8 mouse cellular contexts compared by ENCODE assay signal in the genomic region with DNA sequence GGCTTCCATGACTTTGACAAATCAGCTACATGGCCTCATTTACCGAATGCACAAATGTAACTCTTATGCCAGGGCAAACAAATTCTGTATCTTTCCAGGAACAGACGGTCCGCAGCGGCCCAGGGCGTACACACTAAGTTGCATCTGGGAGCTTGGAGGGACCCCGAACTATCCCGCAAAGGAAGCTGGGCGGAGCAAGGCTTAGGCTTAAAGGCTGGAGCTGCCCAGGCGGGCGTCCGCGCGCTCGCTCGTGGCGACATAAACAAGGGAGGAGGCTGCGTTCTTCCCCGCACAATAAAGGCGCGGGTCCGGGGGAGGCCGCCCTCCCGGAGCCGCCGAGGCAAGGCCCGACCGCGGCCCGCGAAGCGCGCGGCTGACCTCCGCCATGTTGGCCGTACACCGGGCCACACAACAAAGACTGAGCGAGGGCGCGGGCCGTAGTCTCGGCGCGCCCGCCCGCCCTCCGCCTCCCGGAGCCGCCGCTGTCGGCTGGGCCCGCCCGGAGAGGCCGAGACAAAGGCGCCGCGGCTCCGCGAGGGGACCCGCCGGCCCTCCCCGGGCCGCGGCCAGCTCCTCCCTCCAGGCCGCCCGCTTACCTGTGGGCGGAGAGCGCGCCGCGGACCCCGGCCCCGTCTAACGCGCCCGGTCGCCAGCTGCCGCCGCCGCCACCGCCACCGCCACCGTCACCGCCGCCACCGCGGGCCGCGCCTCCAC. TPM values are rescaled to one million over a fixed set of nuclear protein-coding genes. Genes with fewer than 3 reads are reported as not detected.
DNase-seq lines count a peak whose midpoint lies in the region; ATAC-seq lines count a peak whose summit lies in the region.

Gene Gm10638, plus strand, starts transcription at position 479 of the 714 bp plus-strand sequence.
Gene Siah1a, minus strand, starts transcription at position 714 of the 714 bp plus-strand sequence.

- peak within 1 kb of the TSS; percentile 98 for H3K27ac ChIP-seq in hindbrain, embryonic 14.5 days

- DNase-seq in R1 (ENCODE audit: low read depth, low spot score): peak; percentile 84
- DNase-seq in cerebellum, postnatal 14 days: peak; percentile 70 to 76
- peak; percentile 61 to 64 for DNase-seq in frontal cortex, postnatal 36 days (ENCODE audit: low spot score in 2 of 2)
- peak; percentile 59 for DNase-seq in hindbrain, embryonic 14.5 days (ENCODE audit: low spot score)
- peak; percentile 59 to 62 for DNase-seq in left cerebral cortex, adult 18-20 months (ENCODE audit: low spot score in 2 of 2)
- peak; percentile 77 to 80 for DNase-seq in lung, postnatal 4 days
- peak; percentile 72 for DNase-seq in retina, embryonic 14.5 days (ENCODE audit: low spot score)
- peak; percentile 80 for DNase-seq in urinary bladder, adult 2 months (ENCODE audit: low spot score)

- H3K4me2 ChIP-seq in hindbrain, embryonic 14.5 days (replicated peaks): peak within 1 kb of the TSS; percentile 88

- H3K4me3 ChIP-seq in hindbrain, embryonic 14.5 days (replicated peaks; ENCODE audit: low read length): peak within 1 kb of the TSS; percentile 96

- no peaks in the 10 kb centered on the region for H3K9me3 ChIP-seq in hindbrain, embryonic 14.5 days (ENCODE audit: control insufficient read depth, low read length)

- no peaks in the 10 kb centered on the region for H3K27me3 ChIP-seq in hindbrain, embryonic 14.5 days (ENCODE audit: control insufficient read depth, insufficient read depth, low read length)

- ATAC-seq in hindbrain, embryonic 14.5 days (ENCODE audit: low FRiP score): peak; percentile 72

- H3K9ac ChIP-seq in hindbrain, embryonic 14.5 days: peak within 1 kb of the TSS; percentile 99

- no peaks in the 10 kb centered on the region for H3K36me3 ChIP-seq in hindbrain, embryonic 14.5 days (replicated peaks; ENCODE audit: control insufficient read depth, insufficient read depth)

- peaks cover 31% of the 10 kb centered on the region for H3K4me1 ChIP-seq in hindbrain, embryonic 14.5 days (replicated peaks; ENCODE audit: control insufficient read depth, insufficient read depth, low read length)

- under 1% methylated on average over 56 of the region's 88 CpGs for WGBS in hindbrain, embryonic 14.5 days

RNA-seq across cellular contexts. Expression of gene Gm10638, which starts in this region (rescaled TPM):
- 6.5 and 7.1 TPM in 2 replicates for polyA plus RNA-seq in hindbrain, embryonic 14.5 days (2014; fragmentation: Nextera tagmentation; extraction: Ambion mirVana)
- total RNA-seq in left cerebral cortex, adult 18-20 months (2021): 1 to 10 TPM; 1.8 to 2.3 TPM
- polyA plus RNA-seq in urinary bladder, adult 2 months (2012; rRNA removed): 3.0 and 3.8 TPM in 2 replicates

RNA-seq across cellular contexts. Expression of gene Siah1a, which starts in this region (rescaled TPM):
- 80.1 and 84.6 TPM in 2 replicates for polyA plus RNA-seq in hindbrain, embryonic 14.5 days (2014; fragmentation: Nextera tagmentation; extraction: Ambion mirVana)
- 10 to 100 TPM; 31.0 to 33.8 TPM for total RNA-seq in left cerebral cortex, adult 18-20 months (2021)
- polyA plus RNA-seq in urinary bladder, adult 2 months (2012; rRNA removed): 28.9 and 30.7 TPM in 2 replicates

Comparison
In these comparisons a context has a peak if more than half of its experiments do, and no peak if none do; other contexts are left out.
1. Peak in every context shown above with its lines: DNase-seq, ATAC-seq, H3K4me3 ChIP-seq and H3K27ac ChIP-seq.